Mouse (Mus musculus): ENCODE data around the gene Mapre3. TPM values are rescaled to one million over a fixed set of nuclear protein-coding genes. Genes with fewer than 3 reads are reported as not detected.

Mapre3 gene
- polyA plus RNA-seq (2016; fragmentation: Nextera tagmentation; extraction: Ambion mirVana): 15.6 and 16.5 TPM in 2 replicates

DNA sequence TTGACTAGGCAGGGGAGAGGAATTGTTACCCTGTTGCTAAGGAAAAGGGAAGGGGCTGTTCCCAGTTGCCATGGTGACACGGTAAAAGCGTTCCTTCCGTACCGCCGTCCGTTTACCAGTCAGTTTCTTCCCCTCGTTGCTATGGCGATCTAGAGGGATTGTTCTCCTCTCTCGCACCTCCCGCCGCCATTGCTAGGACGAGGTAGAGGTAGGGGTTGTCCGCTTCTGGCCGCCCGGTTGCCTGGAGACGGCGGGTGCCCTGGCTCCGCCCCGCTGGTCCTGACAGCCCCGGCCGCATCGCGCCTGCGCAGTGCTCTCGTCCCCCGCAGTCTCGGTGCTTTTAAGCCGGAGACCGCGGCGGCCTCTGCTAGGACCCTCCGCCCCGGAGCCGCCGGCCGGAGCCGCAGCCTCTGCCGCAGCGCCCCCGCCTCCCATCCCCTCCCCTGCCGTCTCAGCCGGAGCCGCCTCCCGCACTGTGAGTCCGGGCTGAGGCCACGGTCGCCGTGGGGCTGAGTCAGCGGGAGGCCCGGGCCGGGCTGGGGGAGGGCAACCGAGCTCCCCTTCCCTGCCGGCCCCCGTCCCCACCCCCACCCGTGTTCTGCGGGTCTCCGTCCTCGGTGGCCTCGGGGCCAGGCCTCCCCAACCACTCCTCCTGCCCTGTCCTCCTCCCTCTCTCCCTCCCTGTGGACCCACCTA lies at the start of gene Mapre3:
TSS of gene Mapre3 (plus strand) at position 218 of the 696 bp plus-strand sequence.
- DNase-seq (ENCODE audit: extremely low spot score, low spot score): peak; percentile 95
- H3K27me3 ChIP-seq (ENCODE audit: poor library complexity, severe bottlenecking): 0 out of 2 replicates have a peak, but pooled peaks cover 3% of the 10 kb centered on the region
- H3K9me3 ChIP-seq: no peaks in the 10 kb centered on the region
- peak within 1 kb of the TSS; percentile 83 for H3K4me3 ChIP-seq
- H3K4me1 ChIP-seq: peaks cover 32% of the 10 kb centered on the region
- H3K27ac ChIP-seq: peak within 1 kb of the TSS; percentile 90
- WGBS: under 1% methylated on average over 58 of the region's 59 CpGs
- no peaks in the 10 kb centered on the region for H3K36me3 ChIP-seq (replicated peaks)

DNA sequence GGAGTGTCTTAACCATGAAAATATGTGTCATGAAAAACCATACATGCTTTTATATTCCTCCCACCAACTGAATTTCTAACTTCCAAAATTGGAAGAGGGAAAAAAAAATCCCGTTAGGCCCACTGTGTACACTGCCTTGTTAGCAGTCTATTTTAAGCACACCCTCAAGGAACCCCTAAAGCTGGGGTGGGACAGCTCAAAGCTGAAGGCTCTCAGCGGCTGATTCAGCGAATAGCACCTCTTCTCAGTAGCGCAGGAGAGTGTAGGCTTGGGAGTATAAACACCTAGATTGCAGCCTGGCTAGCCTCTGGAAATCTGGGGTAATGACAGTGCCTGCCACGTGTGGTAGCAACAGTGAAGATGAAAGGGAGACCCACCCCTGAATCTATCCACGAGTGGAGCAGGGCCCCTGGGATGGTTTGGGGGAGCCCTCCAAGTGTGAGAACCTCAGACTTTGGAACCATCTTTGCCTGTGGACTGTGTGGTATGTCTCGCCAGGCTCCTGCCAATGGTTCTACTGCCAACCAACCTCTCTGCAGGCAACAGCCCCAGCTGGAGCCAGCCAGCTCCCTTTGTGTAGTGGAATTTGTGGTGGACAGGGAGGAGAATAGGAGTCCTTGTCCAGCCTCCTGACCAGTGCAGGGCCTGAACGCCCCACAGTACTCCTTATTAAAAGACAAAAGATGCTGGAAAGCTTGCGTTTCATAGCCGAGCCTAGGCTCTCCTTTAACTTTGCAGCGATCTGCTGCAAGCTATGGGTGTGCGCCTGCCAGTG lies 48.7 kb upstream of the Mapre3 start:
- H3K36me3 ChIP-seq (replicated peaks): peaks cover 72% of the 10 kb centered on the region
- no peak overlapping the region for H3K4me3 ChIP-seq
- no peak for DNase-seq (ENCODE audit: extremely low spot score, low spot score)
- peaks cover 52% of the 10 kb centered on the region for H3K4me1 ChIP-seq
- H3K9me3 ChIP-seq: no peaks in the 10 kb centered on the region
- no peaks in the 10 kb centered on the region for H3K27me3 ChIP-seq (ENCODE audit: poor library complexity, severe bottlenecking)
- H3K27ac ChIP-seq: peak overlapping the region; percentile 51; the same call in 1 of the 2 replicates
- 76% methylated on average over 12 of the region's 12 CpGs for WGBS

DNA sequence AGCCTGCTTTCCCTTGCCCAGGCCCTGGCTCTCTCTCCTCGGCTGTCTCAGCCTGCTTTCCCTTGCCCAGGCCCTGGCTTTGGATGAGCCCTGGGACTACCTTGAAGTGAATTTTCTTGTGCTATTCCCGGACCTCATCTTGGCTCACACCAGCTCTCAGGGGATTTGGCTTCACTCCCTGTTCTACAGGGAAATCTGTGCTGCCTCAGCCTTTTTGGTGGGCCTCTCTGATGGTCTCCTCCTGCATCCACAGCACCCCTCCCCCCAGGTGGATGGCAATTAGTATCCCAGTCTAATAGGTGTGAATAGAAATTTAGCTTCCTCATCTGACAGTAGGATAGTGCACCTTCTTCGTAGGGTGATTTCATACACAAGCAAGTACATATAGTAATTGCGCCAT lies 46.4 kb upstream of the Mapre3 start:
- peak overlapping the region; percentile 57; the same call in 1 of the 2 replicates for H3K27ac ChIP-seq
- H3K4me1 ChIP-seq: peaks cover 43% of the 10 kb centered on the region

DNA sequence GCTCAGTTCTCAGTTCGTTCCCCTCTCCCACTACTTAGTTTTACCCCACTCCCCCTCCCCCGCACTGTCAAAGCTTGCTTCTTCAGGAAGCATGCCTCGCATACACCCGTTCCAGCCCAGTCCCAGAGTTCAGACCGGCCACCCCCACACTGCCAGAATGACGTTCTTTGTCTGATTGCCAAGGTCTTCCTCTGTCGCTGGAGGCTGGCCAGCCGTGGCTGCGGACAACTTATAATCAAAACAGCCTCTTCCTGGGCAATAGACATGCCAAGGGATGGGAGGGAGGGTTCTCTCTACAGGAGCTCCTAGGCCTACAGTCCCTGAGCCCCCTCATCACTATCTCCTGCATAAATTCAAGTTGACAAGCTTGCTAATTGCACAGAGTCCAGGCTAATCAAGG lies 45.8 kb upstream of the Mapre3 start:
- H3K27ac ChIP-seq: no peak overlapping the region
- H3K9me3 ChIP-seq: no peaks in the 10 kb centered on the region
- H3K4me3 ChIP-seq: no peak overlapping the region
- H3K36me3 ChIP-seq (replicated peaks): peaks cover 55% of the 10 kb centered on the region
- peaks cover 39% of the 10 kb centered on the region for H3K4me1 ChIP-seq
- 50% methylated on average over 9 of the region's 9 CpGs for WGBS
- H3K27me3 ChIP-seq (ENCODE audit: poor library complexity, severe bottlenecking): peaks cover 2% of the 10 kb centered on the region
- DNase-seq (ENCODE audit: extremely low spot score, low spot score): no peak

More for the DNA sequence above, 46.4 kb upstream of the Mapre3 start:
- WGBS: 77% methylated on average over 4 of the region's 4 CpGs
- no peaks in the 10 kb centered on the region for H3K9me3 ChIP-seq
- no peak for DNase-seq (ENCODE audit: extremely low spot score, low spot score)
- H3K36me3 ChIP-seq (replicated peaks): peaks cover 59% of the 10 kb centered on the region
- H3K4me3 ChIP-seq: no peak overlapping the region
- H3K27me3 ChIP-seq (ENCODE audit: poor library complexity, severe bottlenecking): no peaks in the 10 kb centered on the region

DNA sequence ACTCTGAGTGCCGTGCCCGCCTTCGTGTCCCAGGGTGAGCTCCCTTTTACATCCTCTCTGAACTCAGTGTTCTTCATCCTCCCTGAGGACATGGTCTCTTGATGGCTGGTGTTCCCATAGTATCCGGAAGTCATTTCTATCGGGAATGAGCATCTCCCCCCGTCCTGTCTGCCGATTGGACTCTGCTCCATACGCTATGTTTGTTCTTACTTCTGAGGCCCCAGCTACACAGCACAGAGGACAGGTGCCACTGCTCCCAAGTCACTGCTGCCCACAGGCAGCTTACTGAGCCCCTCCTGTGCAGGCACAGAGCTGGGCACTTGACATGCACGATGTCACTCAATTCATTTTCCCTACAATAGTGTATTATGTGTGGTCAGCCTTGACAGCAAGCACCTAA lies 45.4 kb upstream of the Mapre3 start:
- Histone ChIP-seq H3K4me1 (peaks cover 40% of the 10 kb centered on the region), H3K27me3 (ENCODE audit: poor library complexity, severe bottlenecking) (peaks cover 7% of the 10 kb centered on the region), H3K4me3 (no peak overlapping the region), H3K36me3 (replicated peaks) (peaks cover 50% of the 10 kb centered on the region), H3K9me3 (no peaks in the 10 kb centered on the region), H3K27ac (no peak overlapping the region)
- 93% methylated on average over 9 of the region's 9 CpGs for WGBS
- DNase-seq (ENCODE audit: extremely low spot score, low spot score): no peak

DNA sequence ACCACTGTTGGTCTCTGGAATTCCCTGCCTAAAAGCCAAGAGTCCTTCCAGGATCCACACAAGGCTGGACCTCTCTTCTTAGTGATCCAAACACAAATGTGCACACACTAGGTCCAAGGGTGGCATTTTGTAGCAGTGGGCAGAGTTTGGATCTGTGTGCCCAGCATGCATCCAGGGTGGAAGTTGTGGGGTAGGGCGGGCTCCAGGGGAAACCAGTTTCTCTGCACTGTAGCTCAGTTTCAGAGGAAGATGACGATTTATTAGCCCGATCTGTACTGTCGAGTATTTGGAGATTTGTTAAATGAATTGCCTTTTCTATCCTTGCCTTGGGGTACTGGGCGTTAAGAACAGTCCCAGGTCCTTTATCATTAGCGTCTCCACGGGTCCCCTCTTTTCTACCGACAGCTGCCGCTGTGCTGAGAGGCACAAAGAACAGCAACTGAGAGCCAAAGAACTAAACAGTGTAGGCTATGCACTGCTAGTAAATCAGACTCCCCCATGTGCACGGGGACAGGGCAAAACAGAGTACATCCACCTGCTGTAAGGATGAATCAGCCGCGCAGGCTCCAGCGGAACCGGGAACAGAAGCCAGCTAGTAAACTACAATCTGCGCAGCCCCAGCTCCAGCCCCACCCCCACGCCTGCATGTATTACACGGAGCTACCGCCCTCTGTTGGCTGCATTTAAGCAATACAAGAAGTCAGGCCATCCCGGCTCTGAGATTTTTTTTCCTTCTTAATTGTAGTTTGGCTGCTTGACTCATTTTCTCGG lies 39.7 kb upstream of the Mapre3 start:
- Histone ChIP-seq H3K36me3 (replicated peaks) (peaks cover 37% of the 10 kb centered on the region), H3K4me1 (peaks cover 19% of the 10 kb centered on the region), H3K27ac (peak overlapping the region; percentile 76), H3K4me3 (peak overlapping the region; percentile 45), H3K27me3 (ENCODE audit: poor library complexity, severe bottlenecking) (peaks cover 15% of the 10 kb centered on the region), H3K9me3 (no peaks in the 10 kb centered on the region)
- WGBS: 13% methylated on average over 20 of the region's 20 CpGs
- peak; percentile 79 for DNase-seq (ENCODE audit: extremely low spot score, low spot score)

DNA sequence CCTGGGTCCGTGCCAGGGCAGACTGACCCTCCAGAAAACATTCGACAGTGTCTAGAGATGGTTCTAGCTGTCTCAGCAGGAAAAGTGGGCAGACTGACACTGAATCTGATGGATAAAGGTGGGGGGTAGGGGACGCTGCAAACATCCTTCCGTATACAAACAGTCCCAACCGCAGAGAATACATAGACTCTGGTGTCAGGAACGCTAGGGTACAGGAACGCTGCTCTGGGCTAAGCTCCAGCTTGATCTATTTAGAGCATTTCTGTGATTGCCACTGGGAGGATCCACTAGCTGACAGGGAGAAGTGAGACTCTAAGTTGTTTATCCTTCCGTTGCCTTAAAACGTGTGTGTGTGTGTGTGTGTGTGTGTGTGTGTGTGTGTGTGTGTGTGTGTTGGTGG lies 33.7 kb upstream of the Mapre3 start:
- DNase-seq (ENCODE audit: extremely low spot score, low spot score): no peak
- Histone ChIP-seq H3K4me3 (no peak overlapping the region), H3K27ac (no peak overlapping the region), H3K9me3 (no peaks in the 10 kb centered on the region), H3K4me1 (no peaks in the 10 kb centered on the region), H3K27me3 (ENCODE audit: poor library complexity, severe bottlenecking) (no peaks in the 10 kb centered on the region), H3K36me3 (replicated peaks) (peaks cover 88% of the 10 kb centered on the region)
- WGBS: 88% methylated on average over 9 of the region's 9 CpGs

DNA sequence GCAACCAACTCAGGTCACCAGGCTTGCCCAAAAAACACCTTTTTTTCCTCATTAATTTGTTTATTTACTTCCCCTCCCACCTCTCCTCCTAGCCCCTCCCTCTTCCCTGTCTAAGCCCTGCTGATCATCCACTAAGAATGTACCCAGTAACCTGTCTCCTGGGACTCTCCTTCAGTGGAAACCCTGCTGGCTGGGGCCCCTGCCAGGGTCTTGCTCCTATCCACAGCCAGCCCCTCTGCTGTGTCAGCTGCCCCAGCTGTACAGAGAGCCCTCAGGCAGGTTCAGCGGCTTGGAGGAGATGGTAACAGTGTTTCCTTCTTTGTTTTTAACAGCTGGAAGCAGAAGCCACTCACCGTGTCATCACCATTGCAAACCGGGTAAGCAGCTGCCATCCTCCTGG lies 33.3 kb upstream of the Mapre3 start:
- WGBS: 65% methylated on average over 3 of the region's 3 CpGs
- Histone ChIP-seq H3K4me1 (no peaks in the 10 kb centered on the region), H3K27me3 (ENCODE audit: poor library complexity, severe bottlenecking) (no peaks in the 10 kb centered on the region), H3K4me3 (no peak overlapping the region), H3K27ac (no peak overlapping the region), H3K9me3 (no peaks in the 10 kb centered on the region), H3K36me3 (replicated peaks) (peaks cover 93% of the 10 kb centered on the region)
- no peak for DNase-seq (ENCODE audit: extremely low spot score, low spot score)

DNA sequence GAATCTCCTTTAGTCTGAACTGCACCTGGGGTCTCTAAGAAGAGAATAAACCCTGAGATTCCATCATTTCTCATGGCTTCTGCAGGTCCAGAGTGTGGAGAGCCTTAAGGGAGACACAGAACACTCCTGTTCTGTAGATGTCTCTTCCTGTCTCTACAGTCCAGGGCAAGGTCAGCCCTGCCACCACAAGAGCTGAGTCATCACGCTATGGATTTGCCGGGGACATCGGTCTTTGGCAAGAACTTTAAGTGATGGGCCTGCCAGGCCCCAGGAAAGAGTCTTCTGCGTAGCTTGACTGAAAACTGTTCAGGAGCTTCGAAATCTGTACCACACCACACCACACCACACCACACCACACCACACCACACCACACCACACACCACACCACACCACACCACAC lies 27.1 kb upstream of the Mapre3 start:
- Histone ChIP-seq H3K27ac (no peak overlapping the region), H3K27me3 (ENCODE audit: poor library complexity, severe bottlenecking) (no peaks in the 10 kb centered on the region), H3K36me3 (replicated peaks) (peaks cover 96% of the 10 kb centered on the region), H3K4me3 (no peak overlapping the region), H3K9me3 (no peaks in the 10 kb centered on the region), H3K4me1 (no peaks in the 10 kb centered on the region)
- WGBS: 97% methylated on average over 5 of the region's 5 CpGs
- DNase-seq (ENCODE audit: extremely low spot score, low spot score): no peak

DNA sequence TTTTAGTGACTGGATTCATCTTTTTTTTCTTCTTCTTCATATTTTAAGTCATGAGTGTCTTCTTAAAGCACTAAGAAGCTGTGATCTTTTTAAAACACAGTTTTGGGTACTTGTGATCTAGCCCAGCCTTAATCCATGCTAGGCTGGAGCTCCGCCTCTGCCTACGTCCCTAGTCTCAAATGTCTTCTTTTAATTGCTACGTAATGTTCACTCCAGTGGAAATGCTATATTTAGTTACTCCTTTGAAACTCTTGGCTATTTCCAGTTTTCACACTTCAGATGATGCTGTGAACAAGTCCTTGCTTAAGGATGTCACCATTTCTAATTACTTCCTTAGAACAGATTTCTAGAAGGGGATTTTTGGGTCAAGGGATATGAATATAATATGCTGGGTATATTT lies 24.4 kb upstream of the Mapre3 start:
- WGBS: 92% methylated on average over 3 of the region's 3 CpGs
- no peaks in the 10 kb centered on the region for H3K4me1 ChIP-seq
- H3K4me3 ChIP-seq: no peak overlapping the region
- peaks cover 96% of the 10 kb centered on the region for H3K36me3 ChIP-seq (replicated peaks)
- H3K27me3 ChIP-seq (ENCODE audit: poor library complexity, severe bottlenecking): no peaks in the 10 kb centered on the region
- DNase-seq (ENCODE audit: extremely low spot score, low spot score): no peak
- H3K27ac ChIP-seq: no peak overlapping the region
- no peaks in the 10 kb centered on the region for H3K9me3 ChIP-seq

DNA sequence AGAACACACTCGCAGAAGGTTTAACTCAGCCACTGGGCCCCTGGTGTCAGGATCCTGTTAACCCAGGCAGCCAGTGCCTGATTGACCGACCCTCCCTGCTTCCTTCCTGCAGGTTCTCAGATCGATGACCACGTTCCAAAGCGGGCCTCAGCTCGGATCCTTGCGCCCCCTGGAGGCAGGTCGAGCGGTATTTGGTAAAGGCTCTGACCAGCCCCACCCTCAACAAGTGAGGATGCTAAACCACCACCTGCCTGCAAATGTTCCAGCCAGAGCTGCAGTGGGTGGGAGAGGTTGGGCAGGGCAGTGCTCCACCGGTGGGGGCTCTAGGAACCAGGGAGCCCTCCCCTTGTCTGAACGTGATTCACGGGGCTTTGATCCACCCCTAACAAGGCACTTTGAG lies 18.3 kb upstream of the Mapre3 start:
- peaks cover 22% of the 10 kb centered on the region for H3K4me1 ChIP-seq
- H3K27me3 ChIP-seq (ENCODE audit: poor library complexity, severe bottlenecking): no peaks in the 10 kb centered on the region
- DNase-seq (ENCODE audit: extremely low spot score, low spot score): peak; percentile 78
- no peak overlapping the region for H3K27ac ChIP-seq
- no peaks in the 10 kb centered on the region for H3K9me3 ChIP-seq
- H3K36me3 ChIP-seq (replicated peaks): peaks cover 87% of the 10 kb centered on the region
- H3K4me3 ChIP-seq: no peak overlapping the region
- WGBS: 14% methylated on average over 12 of the region's 12 CpGs

DNA sequence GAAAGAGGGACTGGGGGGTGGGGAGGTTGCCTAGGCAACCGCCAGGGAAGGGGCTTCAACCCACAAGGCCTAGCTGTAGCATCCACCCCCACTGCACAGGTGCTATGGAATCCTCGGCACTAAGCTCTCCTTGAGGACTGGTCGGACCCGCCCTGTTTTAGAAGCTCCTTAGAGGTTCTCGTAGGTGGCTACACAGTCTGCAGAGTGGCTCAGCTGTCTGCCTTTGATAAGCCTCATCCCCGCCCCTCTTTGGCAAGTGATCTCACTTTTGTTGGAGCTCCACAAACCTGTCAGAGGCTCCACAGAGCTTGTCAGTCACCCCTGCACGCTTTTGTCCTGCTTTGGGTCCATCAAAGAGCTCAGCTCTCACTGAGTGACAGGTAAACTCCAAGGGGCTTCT lies 17.0 kb upstream of the Mapre3 start:
- WGBS: 70% methylated on average over 7 of the region's 7 CpGs
- H3K27me3 ChIP-seq (ENCODE audit: poor library complexity, severe bottlenecking): no peaks in the 10 kb centered on the region
- peaks cover 22% of the 10 kb centered on the region for H3K4me1 ChIP-seq
- no peak for DNase-seq (ENCODE audit: extremely low spot score, low spot score)
- no peak overlapping the region for H3K4me3 ChIP-seq
- no peak overlapping the region for H3K27ac ChIP-seq
- H3K36me3 ChIP-seq (replicated peaks): peaks cover 74% of the 10 kb centered on the region
- H3K9me3 ChIP-seq: no peaks in the 10 kb centered on the region
